Mouse (Mus musculus) bone marrow macrophage, adult 2 months (primary cell): ENCODE results near the gene Fkbpl. TPM values are rescaled to one million over a fixed set of nuclear protein-coding genes. Genes with fewer than 3 reads are reported as not detected.

Experiments
- H3K27ac ChIP-seq: 2 replicates; pipeline ENCODE4 v1.5.1; 2012; ENCODE audit warnings: low read depth, low read length; ENCODE audit not compliant: insufficient read depth
- H3K4me1 ChIP-seq: 2 replicates; pipeline ENCODE4 v1.6.1; 2012; ENCODE audit warnings: low read length; ENCODE audit not compliant: control insufficient read depth, insufficient read depth
- H3K4me3 ChIP-seq: 2 replicates; pipeline ENCODE4 v1.5.1; 2012; ENCODE audit warnings: mild to moderate bottlenecking, low read length, moderate library complexity; ENCODE audit not compliant: insufficient read depth
- CTCF ChIP-seq: IDR thresholded peaks from 2 replicates; pipeline ENCODE4 v1.5.1; 2012; ENCODE audit warnings: low read depth, mild to moderate bottlenecking, low read length, moderate library complexity
- POLR2A ChIP-seq: IDR thresholded peaks from 2 replicates; pipeline ENCODE4 v1.6.1; 2012; ENCODE audit warnings: mild to moderate bottlenecking, low read depth, low read length, borderline replicate concordance
- polyA plus RNA-seq: library from polyadenylated mRNA; stranded (reverse); fragments of >200 nt; gene quantifications from 2 replicates; pipeline ENCODE4 v1.2.4, GENCODE M21; 2012; ENCODE audit not compliant: missing spikeins, insufficient read depth, insufficient read length

The Fkbpl gene
- polyA plus RNA-seq, 1 experiment = 22.9 TPM

DNA sequence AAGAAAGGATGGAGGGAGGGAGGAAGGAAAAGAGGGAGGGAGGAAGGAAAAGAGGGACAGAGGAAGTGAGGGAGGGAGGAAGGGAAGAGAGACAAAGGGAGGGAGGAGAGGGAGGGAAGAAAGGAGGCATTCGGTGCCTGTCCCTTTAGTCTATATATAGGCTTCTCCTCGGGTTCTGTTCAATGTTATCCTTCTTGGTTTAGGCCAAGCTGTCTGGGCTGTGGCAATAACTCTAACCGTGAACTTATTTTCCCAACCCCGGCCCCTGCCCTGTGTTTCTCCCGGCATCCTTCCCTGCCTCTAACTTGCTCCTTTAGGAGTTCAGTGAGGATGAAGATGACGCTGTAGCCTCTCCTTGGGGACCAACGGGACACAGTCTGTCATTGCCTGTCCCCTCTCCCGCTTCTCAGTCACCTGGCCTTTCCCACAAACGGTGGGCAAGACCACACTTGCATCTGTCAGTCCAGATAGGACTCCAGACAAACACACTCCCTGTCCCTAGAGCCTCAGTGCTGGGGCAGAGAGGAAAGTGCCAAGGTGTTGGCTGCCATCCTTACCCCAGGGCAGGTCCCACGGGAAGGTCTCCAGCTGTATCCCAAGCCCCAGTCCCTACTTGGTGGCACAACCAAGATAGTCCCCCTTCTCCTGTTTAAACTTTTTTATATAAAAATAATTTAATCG lies 30.1 kb downstream of the Fkbpl start:
- Histone ChIP-seq H3K4me1 (no peaks in the 10 kb centered on the region), H3K4me3 (no peak overlapping the region), H3K27ac (no peak overlapping the region)
- no peak for TF ChIP-seq CTCF
- TF ChIP-seq POLR2A = no peak

DNA sequence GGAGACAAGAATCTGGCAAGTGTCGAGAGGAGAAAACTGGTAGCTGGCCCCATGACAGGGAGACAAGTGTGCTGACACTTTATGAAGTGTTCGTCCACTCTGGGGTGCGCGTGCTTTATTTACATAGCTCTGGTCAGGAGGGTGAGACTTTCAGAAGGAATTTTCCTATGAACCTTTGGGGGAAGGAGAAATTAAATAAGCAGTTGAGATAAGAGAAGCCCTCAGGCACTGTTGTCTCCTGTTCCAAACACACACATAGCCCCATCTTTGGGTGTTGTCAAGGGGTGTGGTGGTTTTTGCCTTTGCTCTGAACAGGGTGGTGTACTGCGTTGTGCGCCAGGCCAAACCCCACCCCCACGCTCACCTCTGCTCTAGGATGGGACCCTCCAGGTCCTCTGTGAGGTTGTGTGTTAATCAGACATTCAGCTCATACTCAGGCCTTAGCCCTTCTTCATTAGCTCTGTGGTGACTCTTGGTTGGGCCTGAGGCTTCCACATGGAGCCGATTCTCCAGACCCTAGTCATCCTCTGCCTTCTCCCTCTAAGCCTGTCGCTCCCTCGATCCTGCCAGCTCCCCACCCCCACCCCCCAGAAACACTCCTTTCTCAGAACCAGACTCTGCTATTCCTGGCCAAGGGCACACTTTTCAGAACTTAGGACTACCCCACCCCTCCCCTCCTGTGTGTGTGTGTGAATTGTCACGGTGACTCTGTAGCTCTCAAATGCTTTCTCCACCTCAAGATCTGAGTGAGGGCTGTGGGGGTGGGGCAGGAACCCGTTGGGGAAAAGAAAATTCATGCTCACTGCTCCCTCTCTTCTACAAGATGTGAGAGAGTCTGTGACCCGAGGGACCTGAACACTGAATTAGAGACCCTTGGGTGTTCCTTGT lies 30.9 kb downstream of the Fkbpl start:
- TF ChIP-seq POLR2A (no peak), CTCF (no peak)
- no peak overlapping the region for H3K4me3 ChIP-seq
- H3K27ac ChIP-seq = no peak overlapping the region
- no peaks in the 10 kb centered on the region for H3K4me1 ChIP-seq

DNA sequence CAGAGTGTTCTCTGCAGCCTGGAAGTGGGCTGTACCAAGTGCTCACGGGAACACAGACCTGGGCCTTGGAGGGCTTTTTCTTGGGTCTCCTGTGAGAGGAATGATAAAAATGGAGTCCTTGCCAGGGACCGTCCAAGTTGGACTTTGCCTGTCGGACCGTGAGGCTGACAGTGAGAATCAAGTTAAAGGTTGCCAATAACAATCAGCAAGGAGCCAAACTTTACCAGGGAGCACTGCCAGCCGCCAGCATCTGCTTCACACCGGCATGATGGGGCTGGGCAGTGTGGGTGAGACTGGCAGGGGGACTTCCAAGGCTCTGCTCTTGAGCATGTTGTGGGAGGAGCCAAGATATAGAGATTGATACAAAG lies 31.5 kb downstream of the Fkbpl start:
- Histone ChIP-seq H3K4me3 (no peak overlapping the region), H3K4me1 (no peaks in the 10 kb centered on the region; the same call in 1 of the 2 replicates), H3K27ac (no peak overlapping the region)
- TF ChIP-seq CTCF (no peak), POLR2A (no peak)

DNA sequence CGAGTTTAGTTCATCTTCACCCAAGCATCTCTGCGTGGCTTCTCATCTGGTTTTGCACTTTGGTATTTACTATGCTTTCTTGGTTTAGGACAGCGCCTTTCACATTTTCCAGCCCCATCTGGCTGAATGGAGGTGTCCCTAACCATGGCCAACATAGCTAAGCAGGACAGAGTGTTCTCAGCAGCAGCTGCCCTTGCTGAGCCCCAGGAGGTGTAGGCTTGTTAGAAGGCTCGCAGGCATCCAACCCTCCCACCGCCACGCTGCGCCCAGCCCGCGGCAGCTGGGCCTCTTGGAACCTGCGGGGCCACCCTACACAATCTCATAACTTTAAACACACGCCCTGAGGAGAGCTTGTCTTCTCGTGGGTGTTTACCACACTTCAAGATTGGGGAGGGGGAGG lies 32.1 kb downstream of the Fkbpl start:
- TF ChIP-seq CTCF = no peak
- TF ChIP-seq POLR2A = no peak
- H3K4me1 ChIP-seq = no peaks in the 10 kb centered on the region; the same call in 1 of the 2 replicates
- H3K4me3 ChIP-seq = no peak overlapping the region
- H3K27ac ChIP-seq = no peak overlapping the region

DNA sequence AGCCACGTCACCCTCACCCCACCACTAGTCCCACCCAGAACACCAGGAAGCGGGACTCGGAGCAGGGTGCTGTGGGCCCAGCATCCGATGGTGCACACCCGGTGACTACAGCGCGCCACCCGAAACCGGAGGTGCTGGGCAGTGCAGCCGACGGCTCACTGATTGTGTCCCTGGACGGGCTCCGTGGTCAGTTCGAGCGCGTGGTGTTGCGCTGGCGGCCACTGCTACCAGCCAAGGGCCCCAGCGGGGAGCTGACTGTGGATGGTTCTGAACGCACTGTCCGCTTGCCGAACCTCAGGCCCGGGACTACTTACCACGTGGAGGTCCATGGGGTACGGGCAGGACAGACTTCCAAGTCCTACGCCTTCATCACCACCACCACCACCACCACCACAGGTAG lies 35.6 kb downstream of the Fkbpl start:
- TF ChIP-seq CTCF (no peak), POLR2A (no peak)
- H3K27ac ChIP-seq = no peak overlapping the region
- peaks cover 16% of the 10 kb centered on the region for H3K4me1 ChIP-seq
- no peak overlapping the region for H3K4me3 ChIP-seq

DNA sequence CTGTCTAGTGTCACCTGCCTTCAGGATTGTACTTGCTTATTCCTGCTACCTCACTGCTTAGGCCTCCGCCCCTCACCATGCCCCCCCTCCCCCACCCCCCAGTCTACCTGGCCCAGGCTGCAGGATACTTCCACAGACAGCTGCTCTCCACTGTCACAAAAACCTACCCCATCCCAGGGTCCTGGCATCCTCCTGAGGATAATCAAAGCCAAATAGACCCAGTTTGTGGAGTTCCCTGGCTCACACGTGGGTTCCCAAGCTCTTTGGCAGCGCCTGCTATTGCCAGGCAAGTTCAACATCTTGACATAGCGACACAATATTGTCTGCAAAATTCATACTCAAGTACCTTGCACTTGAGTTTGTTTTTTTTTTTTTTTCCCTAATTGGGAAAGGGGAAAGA lies 36.1 kb downstream of the Fkbpl start:
- Histone ChIP-seq H3K4me3 (no peak overlapping the region), H3K27ac (no peak overlapping the region), H3K4me1 (peaks cover 21% of the 10 kb centered on the region)
- no peak for TF ChIP-seq POLR2A
- TF ChIP-seq CTCF = no peak

DNA sequence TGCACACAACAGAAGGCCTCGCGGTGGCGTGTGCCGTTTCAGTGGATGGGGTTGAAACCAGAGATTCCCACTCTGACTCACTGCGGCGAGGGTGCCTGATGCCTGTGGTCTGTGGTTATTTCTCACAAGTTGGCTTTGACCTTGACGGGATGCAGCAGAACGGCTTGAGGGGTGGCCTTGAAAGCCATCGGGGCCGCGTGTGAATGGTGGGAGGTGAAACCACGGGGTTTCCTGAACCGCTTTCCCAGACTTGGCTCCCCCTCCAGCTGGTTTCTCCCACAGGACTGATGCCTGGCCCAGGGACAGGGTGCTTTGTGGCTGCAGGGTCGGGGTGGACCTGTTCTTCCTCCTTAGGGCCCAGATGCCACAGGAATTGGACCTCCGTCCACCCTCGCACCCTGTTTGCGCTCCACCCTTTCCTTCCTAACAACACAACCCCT lies 36.6 kb downstream of the Fkbpl start:
- Histone ChIP-seq H3K4me3 (no peak overlapping the region), H3K4me1 (peaks cover 26% of the 10 kb centered on the region), H3K27ac (no peak overlapping the region)
- TF ChIP-seq POLR2A = no peak
- TF ChIP-seq CTCF = no peak

DNA sequence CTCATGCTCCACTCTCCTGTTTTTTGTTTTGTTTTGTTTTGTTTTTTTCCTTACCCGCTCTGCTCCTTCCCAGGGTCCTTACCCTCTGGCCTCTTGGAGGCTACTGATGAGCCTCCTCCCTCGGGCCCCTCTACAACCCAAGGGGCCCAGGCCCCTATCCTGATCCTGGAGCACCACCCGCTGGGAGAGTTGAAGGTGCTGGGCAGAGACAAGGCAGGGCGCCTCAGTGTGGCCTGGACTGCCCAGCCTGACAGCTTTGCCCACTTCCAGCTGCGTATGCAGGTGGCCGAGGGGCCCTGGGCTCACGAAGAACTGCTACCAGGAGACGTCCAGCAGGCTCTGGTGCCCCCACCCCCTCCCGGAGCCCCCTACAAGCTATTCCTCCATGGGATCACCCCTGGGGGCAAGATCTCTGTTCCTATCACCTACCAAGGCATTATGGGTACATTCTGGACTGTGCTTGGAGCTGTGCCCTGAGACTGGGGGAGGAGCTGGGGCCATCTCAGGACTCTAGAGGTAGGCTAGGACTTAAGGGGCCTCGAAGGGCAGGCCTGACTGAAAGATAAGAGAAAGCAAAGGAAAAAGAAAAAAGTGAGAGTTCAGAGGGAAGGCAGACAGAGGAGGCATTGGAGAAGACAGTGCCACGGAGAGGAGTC lies 37.4 kb downstream of the Fkbpl start:
- no peak overlapping the region for H3K27ac ChIP-seq
- H3K4me3 ChIP-seq = no peak overlapping the region
- peaks cover 26% of the 10 kb centered on the region for H3K4me1 ChIP-seq
- TF ChIP-seq POLR2A (no peak), CTCF (no peak)

DNA sequence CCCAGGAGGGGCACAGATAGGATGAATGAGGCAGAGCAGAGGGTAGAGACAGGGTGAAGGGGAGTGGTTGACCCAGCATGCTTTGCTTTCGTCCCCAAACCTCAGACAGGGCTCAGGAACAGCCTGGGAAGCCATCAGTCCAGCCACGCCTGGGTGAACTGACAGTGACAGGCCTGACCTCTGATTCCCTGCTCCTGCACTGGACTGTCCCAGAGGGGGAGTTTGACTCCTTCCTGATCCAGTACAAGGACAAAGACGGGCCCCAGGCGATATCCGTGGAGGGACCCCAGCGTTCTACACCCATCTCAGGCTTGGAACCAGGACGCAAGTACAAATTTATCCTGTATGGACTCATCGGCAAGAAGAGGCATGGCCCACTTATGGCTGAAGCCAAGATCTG lies 38.6 kb downstream of the Fkbpl start:
- peaks cover 26% of the 10 kb centered on the region for H3K4me1 ChIP-seq
- TF ChIP-seq CTCF (no peak), POLR2A (no peak)
- no peak overlapping the region for H3K4me3 ChIP-seq
- no peak overlapping the region for H3K27ac ChIP-seq

DNA sequence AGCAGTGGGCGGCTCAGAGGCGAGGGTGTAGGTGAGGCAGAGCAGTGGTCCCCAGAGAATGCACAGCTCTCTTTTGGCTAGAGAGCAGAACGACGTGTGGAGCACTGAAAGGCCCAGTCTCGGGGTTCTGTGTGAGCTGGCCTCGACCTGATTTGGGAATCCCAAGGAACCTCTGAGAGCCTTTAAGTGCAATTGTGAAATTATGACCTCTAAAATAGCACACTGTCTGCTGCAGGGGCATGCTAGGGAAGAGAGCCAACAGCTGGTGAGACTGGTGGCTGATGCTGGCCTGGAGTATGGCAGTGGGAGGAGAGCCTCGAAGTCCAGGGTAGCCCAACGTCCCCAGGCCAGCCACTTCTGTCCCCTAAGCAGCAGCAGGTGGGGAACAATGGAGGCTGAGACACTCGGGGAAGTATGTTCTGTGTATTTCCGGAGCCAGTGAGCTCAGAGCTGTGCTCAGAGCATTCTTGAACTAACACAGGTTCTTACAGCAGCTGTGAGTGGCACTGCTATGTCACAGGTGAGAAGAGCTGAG lies 39.2 kb downstream of the Fkbpl start:
- no peak overlapping the region for H3K27ac ChIP-seq

More for the DNA sequence above, 39.2 kb downstream of the Fkbpl start:
- TF ChIP-seq CTCF (no peak), POLR2A (no peak)
- Histone ChIP-seq H3K4me1 (peaks cover 26% of the 10 kb centered on the region), H3K4me3 (no peak overlapping the region)
